Mouse (Mus musculus): ENCODE results near the gene Brd4.
"Not testable (repeated sequence)": the region's sequence is repeated elsewhere in the genome, so short reads cannot be mapped to it uniquely, and the experiment has no call there.

The Brd4 gene

DNA sequence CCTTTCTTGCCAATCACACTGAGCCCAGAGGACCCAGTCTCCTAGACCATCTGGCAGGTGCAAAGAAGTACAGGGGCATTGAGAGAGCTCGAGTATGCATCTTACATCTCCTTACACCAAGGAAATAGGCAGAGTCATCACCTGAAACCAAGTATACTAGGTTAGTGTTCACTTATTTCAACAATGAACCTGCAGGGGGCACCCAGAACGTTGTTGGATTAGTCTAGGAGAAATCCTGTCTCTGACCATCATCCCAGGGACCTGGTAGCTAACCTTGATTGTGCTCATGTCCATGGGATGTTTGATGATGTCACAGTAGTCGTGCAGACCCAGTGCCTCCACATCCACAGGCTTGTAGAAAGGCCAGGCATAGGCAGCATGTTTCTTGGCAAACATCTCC is 63.6 kb downstream of the Brd4 start:
- no peak for DNase-seq

DNA sequence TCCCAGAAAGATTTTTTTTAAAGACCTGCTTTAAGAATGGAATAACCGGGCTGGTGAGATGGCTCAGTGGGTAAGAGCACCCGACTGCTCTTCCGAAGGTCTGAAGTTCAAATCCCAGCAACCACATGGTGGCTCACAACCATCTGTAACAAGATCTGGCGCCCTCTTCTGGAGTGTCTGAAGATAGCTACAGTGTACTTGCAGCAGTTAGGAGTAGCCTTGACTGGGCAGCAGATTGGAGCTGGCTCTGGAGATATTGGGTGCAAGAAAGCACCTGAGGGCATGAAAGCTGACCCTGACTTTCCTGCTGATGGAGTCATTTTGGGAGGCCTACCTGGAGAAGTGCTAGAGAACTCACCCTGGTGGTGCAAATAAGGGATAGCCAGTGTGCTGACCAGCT is 68.9 kb downstream of the Brd4 start:
- DNase-seq: not testable (repeated sequence)

DNA sequence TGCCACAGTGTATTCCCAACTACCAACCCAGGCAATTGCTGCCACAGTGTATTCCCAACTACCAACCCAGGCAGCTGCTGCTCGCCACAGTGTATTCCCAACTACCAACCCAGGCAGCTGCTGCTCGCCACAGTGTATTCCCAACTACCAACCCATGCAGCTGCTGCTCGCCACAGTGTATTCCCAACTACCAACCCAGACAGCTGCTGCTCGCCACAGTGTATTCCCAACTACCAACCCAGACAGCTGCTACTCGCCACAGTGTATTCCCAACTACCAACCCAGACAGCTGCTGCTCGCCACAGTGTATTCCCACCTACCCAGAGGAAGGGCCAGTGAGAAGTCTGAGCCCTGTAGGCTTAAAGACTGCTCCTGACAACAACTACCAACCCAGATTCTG is 73.0 kb downstream of the Brd4 start:
- not testable (repeated sequence) for DNase-seq

DNA sequence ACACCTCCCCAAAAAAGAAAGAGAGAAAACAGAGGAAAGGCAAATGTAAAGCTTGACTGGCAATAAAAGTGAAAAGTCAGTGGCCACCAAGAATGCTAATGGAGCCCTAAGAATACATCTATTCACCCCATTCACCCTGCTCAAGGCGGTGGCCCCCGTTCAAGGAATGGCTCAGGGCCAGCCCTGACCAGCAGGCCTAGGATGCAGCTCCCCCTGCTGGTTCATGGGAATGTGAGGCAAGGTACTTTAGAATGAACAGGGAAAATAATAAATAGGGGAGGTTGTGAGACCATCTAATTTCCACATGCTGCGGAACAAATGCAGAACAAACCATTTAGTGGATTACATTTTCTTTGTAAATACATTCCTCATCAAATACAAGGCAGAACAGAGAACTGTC is 74.8 kb downstream of the Brd4 start:
- DNase-seq: peak; percentile 80 to 85

DNA sequence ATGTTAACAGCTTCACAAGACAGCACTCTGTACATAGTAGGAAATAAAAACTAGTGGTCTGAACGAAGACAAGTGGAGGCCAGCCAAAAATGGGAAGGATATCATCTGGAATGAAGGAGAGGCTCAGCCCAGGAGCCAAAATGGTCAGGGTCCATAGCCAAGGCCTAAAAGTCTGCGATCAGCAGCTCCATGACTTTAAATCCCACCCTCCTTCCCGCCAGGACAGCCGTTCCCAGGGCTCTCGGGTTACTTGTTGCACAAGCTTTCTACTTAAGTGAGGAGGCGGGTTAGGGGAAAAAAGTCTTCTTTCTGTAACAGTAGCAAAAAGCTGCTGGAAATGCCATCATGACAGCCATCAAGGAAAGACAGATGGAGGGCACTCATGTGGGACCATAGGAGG is 75.4 kb downstream of the Brd4 start:
- no peak for DNase-seq

DNA sequence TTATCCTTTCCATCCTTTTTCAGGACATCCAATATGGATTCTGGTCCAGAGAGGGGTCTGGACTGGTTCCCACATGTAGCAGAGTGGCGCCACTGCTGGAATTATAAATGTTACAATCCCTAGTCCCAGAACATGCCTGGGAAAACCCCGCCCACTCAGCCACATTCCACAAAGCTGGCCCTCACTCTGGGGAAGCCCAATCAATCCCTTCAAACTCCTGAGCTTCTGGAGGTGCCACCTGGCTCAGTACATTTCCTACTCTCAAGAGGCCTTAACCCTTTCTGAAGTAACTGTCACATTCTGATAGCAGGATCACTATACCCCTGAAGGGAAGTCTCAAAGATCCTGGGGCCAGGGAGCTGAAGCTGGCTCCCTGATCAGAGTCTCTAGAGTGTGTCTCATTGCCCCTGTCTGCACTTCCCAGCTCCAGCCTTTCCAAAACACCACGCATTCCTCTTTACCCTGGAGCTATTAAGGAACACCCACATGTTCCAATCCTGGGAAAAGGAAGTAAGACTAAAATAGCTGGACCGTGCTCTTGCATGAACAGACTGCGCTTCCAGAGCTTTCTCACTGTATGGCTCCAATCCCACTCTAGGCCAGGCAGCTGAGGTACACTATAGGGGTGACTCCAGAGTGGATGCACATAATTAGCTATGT is 76.8 kb downstream of the Brd4 start:
- DNase-seq: no peak

DNA sequence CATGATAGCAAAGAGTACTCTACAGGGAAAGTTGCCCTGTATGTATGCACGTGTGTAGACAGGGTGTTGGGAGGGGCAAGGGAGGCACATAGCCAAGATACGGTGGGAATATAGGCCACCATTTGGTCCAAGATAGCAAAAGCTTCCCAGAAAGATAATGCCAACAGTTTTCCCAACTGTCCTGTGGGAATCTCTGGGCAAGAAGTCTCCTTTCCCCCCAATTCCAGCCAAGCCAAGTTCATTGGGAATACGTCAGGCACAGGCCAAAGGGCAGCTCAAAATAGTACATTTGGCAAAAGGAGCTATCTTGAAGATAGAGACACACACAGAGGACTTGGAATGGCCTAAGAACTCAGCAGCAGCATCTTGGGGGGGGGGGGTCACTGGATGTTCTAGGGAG is 79.2 kb downstream of the Brd4 start:
- DNase-seq: no peak

DNA sequence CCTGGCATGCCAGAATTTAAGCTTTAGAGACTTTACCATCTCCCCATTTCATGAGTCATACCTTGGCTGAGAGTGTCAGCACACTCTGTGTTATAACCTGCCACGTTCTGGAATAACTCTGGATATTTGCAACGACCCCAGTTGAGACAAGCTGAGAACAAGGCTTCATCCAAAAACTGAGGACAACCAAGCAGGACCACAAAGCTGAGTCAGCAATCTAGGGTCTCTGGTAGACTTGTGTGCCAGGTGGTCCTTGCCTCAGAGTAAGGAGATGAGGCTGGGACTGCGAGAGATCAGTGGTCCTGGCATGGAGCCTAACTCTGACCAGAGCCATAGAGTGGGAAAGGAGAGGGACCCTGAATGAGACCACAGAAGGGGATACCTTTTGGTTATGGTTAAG is 81.5 kb downstream of the Brd4 start:
- DNase-seq: no peak

DNA sequence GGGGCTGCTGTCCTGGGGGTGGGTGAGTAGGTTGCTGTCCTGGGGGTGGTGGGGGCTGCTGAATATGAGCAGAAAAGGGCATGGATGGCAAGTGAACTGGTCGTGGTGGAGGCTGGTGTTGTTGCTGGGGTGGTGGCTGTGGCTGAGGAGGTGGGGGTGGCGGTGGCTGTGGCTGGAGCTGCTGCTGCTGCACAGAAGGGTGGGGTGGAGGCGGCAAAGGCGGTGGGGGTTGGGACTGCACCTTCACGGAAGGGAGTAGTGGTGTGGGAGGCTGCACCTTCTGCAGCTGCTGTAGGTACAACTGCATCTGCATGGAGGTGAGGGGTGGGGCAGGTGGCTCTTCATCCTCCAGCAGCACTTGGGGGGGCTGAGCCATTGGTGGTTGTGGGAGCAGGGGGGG is 83.4 kb downstream of the Brd4 start:
- no peak for DNase-seq

DNA sequence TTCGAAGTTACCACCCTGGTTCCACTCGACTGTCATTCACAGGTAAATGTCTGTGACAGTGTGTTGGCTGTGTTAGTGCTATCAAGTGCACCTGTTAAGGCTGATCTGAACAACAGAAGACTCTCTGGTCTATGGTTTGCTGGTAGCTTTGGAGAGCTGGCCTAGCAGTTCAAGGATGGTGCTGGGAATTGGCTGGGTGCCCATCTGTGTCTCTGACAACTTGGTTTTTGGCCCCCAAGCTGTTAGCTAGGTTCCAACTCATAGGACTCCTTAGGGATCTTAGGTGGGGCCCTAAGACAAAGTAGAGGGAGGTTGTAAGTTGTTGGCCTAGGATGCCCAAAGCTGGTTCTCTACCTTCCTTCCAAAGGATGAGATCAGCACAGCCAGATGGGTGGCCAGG is 84.7 kb downstream of the Brd4 start:
- DNase-seq: no peak

DNA sequence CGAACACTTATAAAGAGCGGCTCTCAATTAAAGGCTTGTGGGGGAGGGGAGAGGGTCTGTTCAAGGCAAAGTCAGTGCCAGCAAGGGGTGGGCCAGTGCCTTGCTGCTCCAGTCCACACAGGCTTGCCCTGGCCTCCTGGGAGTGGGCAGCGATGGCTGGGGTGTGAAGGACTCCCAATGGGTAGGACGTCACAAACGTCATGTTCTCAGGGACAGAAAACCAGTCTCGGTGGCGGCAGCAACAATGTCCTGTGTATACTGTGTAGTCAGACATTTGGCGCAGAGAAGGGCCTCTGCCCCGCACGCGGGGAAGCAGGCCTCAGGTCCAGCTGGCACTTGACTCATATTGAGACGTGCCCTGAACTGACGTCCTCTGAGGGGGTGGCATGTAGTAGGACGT is 87.4 kb downstream of the Brd4 start:
- peak; percentile 45 to 48 for DNase-seq

DNA sequence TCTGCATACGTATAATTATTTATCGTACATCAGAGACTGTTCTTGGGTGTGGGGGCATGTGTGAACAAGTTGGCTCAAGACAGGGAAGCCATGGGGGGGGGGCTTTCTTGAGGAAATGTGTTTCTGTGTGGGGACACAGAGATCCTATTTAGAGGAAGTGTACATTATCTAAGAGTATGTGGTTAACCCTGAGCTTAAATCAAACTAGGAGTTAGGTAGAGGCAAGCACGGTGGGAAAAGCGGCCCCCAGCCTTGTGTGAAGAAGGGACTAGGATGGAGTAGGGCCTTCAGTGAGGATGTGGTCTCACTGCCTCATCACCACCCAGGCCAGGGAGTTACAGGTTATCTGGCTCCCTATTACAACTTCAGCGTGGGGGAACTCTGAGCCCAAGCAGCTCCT is 88.8 kb downstream of the Brd4 start:
- DNase-seq: no peak

DNA sequence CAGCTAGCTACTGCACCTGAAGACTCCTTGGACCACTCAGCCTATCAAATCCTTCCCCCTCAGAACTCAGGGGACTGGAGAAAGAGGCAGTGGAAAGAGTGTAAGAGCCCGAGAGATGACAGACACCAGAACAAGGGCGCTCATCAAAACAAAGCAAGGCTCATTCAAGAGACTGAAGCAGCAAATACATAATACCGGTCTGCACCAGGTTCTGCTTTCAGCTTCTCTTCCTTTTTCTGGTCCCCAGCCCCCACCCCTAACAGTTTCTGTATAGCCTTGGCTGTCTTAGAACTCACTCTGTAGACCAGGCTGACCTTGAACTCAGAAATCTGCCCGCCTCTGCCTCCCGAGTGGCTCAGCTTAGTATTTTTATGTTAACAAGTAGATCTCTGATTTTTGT is 91.5 kb downstream of the Brd4 start:
- DNase-seq: no peak

DNA sequence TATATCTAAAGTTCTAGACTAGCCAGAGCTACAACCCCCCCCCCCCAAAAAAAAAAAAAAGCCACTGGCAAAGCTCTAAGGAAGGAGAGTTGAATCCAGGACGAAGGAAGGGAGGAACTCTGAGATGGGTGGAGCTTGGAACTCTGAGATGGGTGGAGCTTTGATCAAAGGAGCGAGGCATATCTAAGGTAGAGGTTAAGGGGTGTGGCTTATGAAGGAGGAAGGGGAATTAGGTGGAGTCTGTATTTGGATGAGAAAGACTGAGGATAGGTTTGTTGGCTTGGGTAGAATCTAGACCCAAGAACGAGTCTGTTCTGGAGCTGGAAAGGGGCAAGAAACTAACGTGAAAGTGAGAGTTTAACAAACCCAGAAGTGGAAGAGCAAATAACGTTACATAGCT is 94.7 kb downstream of the Brd4 start:
- no peak for DNase-seq

DNA sequence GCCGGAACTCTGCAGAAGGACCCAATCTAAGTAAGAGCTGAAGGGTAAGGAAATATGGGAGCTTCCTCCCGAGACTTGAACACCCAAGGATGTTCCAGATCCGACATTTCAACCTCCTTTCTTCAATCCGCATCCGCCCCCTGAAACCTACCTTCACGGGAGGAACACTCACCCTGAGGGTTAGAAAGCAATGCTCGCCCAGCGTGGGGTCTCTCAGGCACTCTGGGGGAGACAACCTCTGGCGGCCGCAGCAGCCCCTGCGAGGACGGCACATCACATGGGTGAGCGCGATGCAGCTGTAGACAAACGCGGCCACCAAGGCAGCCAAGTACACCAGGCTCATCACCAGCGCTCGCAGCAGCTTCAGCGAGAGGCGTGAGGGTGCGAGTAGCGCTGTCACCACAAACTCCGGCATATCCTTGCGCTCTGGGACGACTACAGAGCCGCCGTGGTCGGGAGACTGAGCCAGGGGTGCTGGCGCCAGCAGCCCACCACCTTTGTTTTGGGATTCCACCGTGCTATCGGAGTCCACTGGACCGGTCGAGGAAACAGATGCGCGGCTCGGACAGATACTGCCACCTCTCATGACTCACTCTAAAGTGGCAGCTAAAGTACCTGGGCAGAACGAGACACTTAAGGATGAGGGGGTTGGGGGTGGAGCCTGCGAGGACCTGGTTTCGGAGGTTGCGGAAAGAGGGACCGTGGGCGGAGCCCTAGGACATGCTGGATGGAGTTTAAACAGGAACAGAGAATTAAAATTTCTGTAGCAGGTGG is 95.5 kb downstream of the Brd4 start, which contains the start of gene Ephx3:
TSS of gene Ephx3 (minus strand) at position 687 of the 774 bp plus-strand sequence.
- no peak for DNase-seq

DNA sequence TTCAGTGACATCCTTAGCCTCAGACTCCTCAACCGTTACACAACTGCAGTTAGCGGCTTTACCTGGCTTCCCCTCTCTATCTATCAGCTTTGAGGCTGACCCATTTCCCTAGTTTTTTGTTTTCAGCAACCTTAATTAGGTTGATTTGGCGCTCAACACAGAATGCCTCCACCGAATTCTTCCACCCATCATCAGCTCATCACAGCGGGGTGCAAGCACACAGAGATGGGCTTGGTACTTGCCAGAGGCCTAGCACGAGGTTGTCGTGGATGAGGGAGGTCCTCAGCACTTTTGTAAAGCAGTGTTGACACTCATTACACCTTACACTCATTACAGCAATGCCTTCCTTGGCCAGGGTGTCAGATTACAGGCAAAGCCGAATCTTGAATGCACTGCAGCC is 101.5 kb downstream of the Brd4 start:
- no peak for DNase-seq

DNA sequence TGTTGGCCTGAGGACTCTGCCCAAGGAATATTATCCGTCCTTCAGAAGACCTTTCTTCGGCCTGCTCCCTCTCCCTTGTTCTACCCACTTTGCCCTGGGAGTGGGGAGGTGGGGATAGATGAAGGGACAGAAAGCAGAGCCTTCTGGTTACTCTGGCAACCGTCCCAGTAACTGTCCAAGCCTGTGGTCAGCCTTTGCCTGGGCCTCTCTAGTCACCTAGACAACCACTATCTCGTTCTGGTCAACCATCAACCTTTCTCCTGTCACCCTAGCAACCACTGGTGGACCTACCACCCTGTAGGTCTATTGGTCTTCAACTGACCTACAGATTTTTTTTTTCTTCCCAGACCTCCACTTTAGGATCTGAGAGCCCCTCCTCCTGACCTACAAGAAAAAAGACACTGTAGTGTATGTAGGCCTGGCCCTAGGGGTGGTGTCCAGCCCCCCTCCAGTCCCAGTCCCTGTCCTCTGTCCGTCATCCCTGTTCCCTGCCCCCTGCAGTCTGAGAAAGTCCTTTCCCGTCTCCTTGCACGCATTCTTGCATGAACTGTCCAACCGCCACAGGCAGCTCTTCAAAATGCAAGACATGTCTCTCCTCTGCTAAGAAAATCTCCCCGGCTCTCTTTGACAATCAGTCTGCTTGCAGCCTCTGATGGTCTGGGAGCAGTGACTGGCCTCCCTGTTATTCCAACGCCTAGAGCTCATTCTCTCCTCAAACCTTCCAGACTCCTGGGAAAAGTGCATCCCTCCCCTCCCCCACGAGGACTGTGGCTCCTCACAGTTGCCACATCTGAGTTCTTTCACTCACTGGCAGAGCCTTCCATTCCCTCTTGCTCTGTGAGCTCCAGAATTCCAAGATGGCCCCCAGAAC is 104.7 kb downstream of the Brd4 start:
- DNase-seq: peak; percentile 31 to 55

DNA sequence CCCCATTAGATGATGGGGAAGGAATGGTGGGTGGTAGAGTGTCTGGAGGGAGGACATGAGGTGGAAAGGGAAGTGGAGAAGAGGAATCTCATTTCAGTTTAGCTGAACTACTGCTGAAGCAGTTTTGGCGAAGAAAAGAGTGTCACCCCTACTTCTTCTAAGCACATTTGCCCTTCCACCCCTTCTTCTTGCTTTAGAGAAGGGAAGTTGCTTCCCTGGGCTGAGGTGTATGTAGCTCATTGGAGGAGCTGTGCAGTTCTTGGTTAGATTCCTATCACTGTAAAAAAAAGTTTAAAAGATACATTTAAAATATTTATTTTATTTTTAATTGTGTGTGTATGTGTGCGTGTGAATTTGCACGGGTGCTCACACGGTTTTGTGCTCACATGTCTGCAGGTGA is 107.6 kb downstream of the Brd4 start:
- no peak for DNase-seq

DNA sequence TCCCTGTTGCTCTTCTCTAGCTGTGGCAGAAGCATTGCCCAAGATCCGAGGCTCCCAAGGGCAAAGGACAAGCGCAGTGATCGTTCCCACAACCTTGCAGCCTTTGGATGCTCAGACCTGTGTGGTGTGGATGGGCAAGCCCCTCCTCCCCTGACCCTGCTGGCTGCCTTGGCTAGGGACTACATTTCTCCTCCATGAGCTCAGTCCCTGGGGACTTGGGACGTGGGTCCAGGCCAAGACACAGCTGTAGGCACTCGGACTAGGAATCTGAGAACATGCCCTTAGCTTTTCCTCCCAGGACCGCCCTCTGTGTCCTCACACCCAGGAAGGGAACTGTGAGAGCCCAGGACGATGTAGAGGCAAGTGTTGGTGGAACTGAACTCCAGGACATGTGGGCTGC is 111.4 kb downstream of the Brd4 start:
- DNase-seq: no peak

DNA sequence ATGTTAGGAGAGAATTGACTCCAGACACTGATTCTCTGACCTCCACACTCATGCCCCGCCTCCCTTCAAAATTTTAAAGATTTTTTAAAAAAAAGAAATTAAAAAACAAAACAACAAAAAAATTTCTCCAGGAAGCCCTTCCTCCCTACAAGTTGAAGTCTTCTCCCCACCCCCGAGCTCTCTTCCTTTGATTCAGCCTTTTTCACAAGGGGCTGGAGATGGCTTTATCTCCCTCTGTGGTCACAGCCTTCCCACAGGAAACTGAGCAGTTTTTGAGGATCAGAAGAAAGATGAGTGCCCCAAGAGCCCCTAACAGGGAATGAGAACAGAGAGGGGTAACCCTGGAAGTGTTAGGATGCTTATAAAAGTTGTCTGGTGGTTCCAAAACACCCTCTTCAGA is 112.0 kb downstream of the Brd4 start:
- no peak for DNase-seq

DNA sequence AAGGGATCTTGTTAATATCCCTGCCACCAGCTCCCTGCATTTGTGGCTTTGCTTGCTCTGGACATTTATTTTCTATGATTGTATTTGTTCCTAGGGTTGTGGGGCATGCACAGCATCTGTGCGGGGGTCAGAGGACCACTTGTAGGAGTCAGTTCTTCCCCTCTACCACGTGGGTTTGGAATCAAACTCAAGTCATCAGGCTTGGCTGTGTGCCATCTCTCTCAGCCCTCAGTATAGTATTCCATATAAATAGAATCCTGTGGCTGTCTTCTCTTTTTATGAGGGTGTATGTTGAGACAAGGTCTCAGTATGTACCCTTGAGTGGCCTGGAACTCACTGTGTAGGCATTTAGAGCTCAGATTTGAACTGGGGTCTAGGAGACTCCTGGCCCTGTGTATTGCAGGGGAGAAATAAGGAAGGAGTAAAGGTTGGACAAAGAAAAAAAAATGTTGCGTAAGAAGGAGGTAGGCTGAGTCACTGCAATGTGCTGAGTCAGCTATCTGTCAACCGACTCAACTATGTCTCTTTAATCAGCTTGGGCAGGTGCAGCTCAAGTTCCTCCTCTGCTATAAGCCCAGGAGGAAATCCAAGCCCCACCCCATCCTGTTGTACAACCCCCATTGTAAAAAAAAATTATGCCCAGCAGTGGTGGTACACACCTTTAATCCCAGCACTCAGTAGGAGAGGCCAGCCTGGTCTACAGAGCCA is 114.8 kb downstream of the Brd4 start:
- no peak for DNase-seq

DNA sequence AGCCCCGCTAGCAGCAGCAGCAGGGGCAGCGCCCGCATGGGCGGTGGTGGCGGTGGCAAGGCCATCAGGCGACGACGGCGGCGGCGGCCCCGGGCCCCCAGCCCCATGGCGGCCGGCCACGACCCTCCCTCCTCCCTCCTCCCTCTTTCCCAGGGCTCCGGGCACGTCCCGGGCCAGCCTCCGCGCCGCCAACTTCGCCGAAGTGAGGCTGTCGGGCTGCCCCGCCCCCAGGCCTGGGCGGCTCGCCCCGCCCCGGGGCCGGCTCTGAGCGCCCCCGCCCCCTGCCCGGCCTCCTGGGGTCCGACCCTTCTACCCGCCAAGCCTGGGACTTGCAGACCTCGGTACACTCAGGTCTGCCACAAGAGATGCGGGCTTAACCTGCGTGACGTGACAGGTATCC is 117.8 kb downstream of the Brd4 start, which contains the start of gene Notch3:
TSS of gene Notch3 (minus strand) at position 166 of the 400 bp plus-strand sequence.
- peak in 1 of 2 experiments; percentile 34 for DNase-seq

All from cerebellum, postnatal 14 days (tissue).